Mouse (Mus musculus) brain, embryonic 14.5 days (tissue): ENCODE results near the gene Btf3l4. TPM values are rescaled to one million over a fixed set of nuclear protein-coding genes. Genes with fewer than 3 reads are reported as not detected.

Source experiments
- DNase-seq: peaks from one replicate; pipeline ENCODE4 v3.0.0-alpha.2; 2011; ENCODE audit warnings: low read depth
- CTCF ChIP-seq: fragments of 200-500 bp; IDR thresholded peaks from 2 replicates; pipeline ENCODE4 v1.5.1; 2012; ENCODE audit warnings: inconsistent platforms, mild to moderate bottlenecking, moderate library complexity, borderline replicate concordance; ENCODE audit not compliant: insufficient read depth, insufficient read length; ENCODE audit errors: extremely low read depth
- POLR2A ChIP-seq: fragments of 200-500 bp; IDR thresholded peaks from 2 replicates; pipeline ENCODE4 v1.6.1; 2012; ENCODE audit warnings: mild to moderate bottlenecking, inconsistent platforms, borderline replicate concordance; ENCODE audit not compliant: poor library complexity, insufficient read depth, insufficient read length, severe bottlenecking; ENCODE audit errors: extremely low read depth
- polyA plus RNA-seq: library from polyadenylated mRNA; depleted of rRNA; stranded (reverse); fragments of >200 nt; gene quantifications from 2 replicates; pipeline ENCODE4 v1.2.3, GENCODE M21; 2012

The Btf3l4 gene
- polyA plus RNA-seq, 1 experiment = 113 TPM

DNA sequence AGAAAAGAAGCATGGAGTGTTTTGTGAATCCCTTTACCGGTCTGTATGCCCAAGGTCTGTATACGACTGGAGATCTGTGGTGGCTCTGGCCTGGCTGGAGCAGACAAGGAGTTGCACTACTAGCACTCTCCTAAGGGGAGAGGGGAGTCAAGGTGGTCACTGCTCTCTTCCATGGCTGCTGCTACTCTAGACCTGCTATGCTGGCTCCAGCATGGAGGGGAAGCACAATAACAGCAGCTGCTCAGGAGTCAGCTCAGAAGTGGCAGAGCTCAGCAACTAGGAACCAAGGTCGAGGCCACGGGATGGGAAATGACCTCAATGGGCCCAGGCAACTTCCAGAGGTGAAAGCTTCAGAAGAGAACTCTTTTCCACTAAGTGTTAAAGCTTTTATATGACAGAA lies 22.3 kb downstream of the Btf3l4 start:
- TF ChIP-seq POLR2A (no peak), CTCF (no peak)
- no peak for DNase-seq

- TF ChIP-seq CTCF = no peak
- TF ChIP-seq POLR2A = no peak
- no peak for DNase-seq
Measured at GRCm38 (mm10) chr4:108803535-108803934, 29.9 kb downstream of the Btf3l4 start.

DNA sequence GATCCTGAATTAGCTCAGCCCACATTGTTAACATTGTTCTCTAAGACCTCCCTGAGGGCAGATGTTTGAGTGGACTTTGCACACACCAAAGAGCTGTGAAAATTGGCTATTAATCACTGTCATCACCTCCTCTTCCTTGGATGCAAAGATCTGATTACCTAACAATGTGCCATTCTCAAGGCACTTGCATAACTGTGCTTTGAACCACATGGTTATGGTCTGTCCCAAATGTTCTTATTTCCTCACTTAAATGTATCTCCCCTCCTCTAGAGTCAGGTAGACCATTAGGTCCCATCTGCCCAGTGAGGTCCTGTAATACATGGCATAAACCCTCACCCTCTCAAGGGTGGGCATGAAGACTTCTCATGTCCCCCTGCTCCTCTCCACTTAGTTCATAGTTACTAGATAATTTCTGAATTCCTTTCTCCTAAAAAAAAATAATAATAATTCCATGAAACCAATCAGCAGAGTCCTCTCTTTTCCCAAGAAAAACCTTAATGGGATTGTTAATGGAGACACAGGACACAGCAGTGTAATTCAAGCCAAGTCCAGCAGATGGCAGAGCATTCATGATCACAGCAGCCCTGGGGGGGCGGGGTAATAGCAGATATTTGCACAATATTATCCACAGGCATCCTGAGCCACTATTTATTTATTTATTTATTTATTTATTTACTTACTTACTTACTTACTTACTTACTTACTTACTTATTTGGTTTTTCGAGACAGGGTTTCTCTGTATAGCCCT lies 35.2 kb downstream of the Btf3l4 start:
- DNase-seq = peak; percentile 67
- TF ChIP-seq CTCF = peak; percentile 71; the same call in 1 of the 2 replicates
- no peak for TF ChIP-seq POLR2A

DNA sequence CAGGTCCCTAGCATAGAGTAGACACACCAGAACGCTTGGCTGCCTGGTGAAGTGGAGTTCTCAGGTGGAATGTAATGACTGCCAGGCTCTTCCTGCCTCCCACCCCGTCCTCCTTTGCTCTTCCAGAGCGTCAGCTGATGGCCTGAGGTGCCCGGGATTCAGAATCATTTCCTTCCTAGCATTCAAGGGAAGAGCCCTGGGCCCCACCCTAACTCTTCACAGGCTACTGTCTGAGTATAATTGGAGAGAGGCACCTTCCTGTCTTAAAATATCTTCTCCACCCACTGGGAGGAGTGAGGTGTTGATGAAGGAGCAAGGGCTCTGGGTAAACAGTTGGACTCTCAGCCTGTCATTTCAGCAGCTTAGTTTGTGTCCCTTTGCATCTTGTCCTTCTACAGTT lies 36.7 kb downstream of the Btf3l4 start:
- no peak for TF ChIP-seq CTCF
- no peak for TF ChIP-seq POLR2A
- no peak for DNase-seq

DNA sequence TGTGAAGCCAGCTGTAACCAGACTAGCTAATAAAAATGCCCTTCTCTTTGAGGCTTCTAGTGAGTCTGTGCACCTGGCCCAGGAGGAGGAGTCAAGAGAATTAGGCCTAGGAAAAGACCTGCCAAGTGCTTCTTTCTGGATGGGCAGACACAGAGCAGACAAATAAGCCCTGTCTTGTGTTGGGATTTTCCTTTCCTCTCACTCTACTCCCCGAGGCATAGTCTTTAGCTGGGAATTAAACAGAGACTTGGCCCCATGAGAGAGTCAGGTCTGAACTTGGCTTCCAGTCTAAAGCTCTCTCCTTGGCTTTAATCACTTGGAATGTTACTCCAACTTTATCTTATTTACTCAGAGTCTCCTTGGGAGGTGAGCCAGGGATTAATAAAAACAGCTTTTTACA lies 39.5 kb downstream of the Btf3l4 start:
- TF ChIP-seq CTCF = no peak
- TF ChIP-seq POLR2A = no peak
- DNase-seq = no peak

GRCm38 (mm10) chr4:108790507-108790906 lies 42.9 kb downstream of the Btf3l4 start:
- DNase-seq = no peak
- no peak for TF ChIP-seq CTCF
- no peak for TF ChIP-seq POLR2A

- DNase-seq = no peak
- no peak for TF ChIP-seq POLR2A
- no peak for TF ChIP-seq CTCF
Measured at GRCm38 (mm10) chr4:108789258-108789936, 44.0 kb downstream of the Btf3l4 start.

GRCm38 (mm10) chr4:108782421-108783085 lies 50.9 kb downstream of the Btf3l4 start:
- DNase-seq = peak; percentile 17
- TF ChIP-seq CTCF (no peak), POLR2A (no peak)

DNA sequence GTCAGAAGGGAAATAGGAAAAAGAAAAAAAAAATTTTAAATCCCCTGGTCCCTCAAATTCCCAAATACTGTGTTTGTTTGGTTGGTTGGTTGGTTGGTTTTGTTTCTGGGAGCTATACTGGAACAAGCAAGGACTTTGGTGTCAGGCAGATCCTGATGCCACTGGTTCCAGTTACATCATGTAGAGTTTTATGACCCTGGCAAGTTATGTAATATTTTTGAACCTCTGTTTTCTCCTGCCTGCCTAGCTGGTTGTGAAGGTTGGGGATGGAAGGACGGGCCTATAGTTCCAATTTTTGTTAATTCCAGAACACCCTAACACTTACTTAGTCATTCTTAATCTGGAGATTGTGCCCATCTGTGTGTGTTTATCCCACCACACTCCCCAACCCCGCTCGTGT lies 51.8 kb downstream of the Btf3l4 start:
- no peak for TF ChIP-seq POLR2A
- no peak for TF ChIP-seq CTCF
- no peak for DNase-seq

DNA sequence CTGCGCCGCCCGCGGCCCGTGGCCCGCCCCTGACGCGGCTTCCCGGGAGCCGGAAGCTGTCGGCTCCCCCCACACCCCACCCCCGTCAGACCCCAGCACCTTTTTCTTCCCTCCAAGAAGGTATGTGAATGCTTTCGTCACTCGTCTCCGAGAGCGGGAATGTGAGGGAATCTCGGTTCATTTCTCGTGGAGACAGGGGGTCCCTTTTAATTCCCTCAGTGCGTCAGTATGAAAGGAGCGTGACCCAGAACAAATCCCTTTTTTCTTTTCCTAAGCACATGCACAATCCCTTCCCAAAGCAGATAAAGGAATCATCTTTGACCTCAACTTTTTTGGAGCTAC lies 52.6 kb downstream of the Btf3l4 start:
- DNase-seq = no peak
- TF ChIP-seq CTCF (no peak), POLR2A (no peak)

DNA sequence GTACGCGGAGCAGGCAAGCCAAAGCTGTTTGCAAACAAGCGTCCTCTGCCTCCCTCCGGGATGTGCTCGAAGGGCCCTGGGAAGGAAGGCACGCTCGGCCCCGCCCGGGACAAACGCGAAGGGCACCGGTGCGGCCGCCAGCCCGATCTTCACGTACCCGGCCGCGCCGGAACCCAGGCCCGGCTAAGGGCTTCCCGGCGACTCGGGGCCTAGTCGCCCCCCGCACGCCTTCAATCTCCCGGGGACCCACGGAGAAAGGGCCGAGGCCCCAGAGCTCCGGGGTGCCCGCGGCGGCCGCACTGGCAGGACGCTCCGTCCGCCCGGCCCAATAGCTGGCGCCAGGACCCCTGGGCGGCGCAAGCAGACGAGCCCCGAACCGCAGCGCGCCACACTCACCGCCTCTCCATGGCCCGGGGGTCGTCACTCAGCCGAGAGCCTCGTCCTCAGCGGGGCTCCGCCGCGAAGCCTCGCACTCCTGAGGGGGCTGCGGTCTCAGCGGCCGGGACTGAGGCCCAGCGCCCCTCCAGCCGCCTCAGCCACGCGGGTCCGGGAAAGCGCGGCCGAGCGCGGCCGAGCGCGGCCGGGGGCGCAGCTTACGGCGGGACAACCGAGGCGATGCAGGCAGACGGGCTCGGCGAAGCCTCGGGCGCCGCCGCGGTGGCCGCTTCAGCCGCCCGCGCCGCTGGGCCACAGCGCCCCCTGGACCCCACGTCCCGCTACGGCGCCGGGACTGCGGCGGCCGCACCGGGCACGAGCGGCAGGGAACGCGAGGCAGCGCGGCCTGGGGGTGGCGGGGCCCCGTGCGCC lies 53.2 kb downstream of the Btf3l4 start, which contains the start of gene Zfyve9:
Zfyve9 (minus strand) TSS at position 742 of the 807 bp plus-strand sequence.
- peak; percentile 88 for DNase-seq
- peak; percentile 62; the same call in 1 of the 2 replicates for TF ChIP-seq CTCF
- peak; percentile 61 for TF ChIP-seq POLR2A

DNA sequence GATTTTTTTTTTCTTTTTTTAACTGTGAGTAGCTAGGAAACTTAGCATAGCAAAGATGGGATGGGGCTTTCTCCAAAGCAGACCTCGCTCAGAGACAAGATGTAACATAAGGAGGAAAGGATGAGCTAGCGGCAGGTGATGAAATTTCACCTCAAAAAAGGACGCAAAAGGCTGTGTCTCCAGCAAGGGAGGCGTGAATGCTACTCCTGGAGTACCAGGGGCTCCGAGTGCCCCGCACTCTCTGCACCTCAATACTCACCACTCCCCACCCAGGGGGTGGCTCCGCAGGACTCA lies 53.7 kb downstream of the Btf3l4 start:
- no peak for DNase-seq
- 0 out of 2 replicates have a peak, but pooled peaks have one; percentile 8 for TF ChIP-seq CTCF
- no peak for TF ChIP-seq POLR2A
